Mouse (Mus musculus) adrenal gland, postnatal 25 days (tissue): ENCODE measurements at regions not wholly inside any gene's neighbourhood (a gene's known extent, or its start where the extent isn't known, plus 50 kb on each side); places are given as distances from the start of the nearest gene placed in this dataset.

Experiments
- DNase-seq: peaks from one replicate; pipeline ENCODE4 v3.0.0; 2021; ENCODE audit warnings: mixed read lengths

DNA sequence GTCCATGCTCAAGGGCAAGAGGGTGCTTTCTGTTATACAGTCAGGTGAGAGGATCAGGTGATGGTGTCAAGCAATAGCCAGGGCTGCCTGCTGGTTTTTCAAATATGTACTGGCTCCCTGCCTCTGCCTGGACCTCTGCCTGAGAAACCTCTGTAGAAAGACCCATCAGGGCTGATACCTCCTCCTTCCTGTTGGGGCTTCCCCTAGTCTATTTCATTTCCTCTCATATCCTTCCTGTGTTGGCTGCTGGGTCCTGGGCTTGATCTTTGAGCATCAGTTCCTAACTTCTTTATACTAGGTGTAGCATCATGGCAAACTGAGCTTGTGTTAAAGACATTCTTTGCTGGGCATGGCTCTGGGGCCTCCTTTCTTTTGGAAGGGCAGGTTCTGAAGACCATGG, 89.5 kb downstream of the Tmem38b start:
- DNase-seq, result no peak

DNA sequence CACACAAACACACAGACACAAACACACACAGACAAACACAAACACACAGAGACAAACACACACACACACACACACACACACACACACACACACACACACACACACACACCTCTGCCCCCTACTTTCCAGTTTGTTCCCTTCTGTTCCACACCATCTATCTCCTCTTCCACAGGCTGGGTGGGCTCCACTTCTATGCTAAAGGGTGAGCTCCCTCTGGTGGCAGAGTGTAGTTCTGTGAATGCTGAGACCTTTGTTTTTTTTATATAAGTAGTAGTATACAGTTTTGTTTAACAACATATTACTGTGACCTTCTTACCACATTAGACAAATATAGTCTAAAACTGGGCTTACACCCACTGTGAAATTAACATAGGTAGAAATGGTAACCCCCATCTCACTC, 93.3 kb downstream of the Tmem38b start:
- peak; percentile 58 for DNase-seq

DNA sequence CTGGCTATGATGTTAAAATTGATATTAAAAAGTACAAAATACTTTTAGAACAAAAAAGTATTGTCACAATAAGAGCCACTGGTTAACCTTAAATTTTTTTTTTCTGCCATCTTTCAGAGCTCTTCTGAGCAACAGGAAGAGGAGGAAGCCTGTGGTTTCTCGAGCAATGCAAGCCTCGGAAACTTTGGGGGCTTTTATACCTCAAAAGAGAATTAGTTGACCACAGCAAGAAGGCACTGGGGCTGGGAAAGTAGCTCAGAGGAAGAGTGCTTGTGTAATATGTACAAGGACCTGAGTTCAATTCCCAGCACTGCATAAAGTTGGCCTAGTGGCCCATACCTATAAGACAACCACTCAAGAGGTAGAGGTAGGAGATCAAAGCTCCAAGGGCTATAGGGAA, 94.7 kb downstream of the Tmem38b start:
- DNase-seq, result no peak

DNA sequence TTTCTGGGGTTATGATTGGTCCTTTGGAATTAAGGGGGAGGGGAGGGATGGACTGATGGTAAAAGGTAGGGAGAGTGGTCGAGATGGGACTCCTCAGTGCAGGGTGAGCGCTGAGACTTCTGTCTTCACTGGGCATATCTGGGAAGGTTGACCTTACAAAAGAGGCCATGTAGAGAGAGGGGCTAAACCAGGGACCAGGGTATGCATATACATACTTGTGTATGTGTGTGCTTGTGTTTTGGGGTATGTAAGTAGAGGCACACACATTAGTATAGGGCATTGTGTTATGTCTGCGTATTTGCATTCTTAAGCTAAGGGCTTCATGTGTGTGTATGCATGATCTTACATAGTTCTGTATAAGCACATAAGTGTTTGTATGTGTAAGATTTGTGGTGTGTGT, 105.2 kb downstream of the Tmem38b start:
- DNase-seq, result no peak

DNA sequence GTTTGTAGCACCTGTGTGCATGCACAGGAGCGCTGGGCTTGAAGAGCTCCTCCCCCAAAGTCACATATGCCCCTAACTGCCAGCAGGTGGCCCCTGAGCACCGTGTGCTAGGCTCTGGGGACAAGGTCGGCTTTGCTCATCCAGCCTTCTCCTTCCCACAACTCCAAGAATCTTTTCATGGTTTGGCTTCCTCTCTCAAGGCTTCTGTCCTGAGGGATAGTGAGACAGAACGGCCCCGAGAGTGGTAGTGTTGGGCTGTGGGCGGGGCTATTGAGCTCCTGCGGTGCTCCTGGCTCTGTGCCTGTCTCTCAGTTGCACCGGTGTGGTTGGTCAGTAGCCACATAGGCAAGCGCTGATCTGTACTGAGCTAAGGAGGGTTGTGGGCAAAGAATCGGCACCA, 105.7 kb downstream of the Tmem38b start:
- DNase-seq, result peak; percentile 51

- no peak for DNase-seq
Measured at GRCm38 (mm10) chr4:53935306-53935705, 109.5 kb downstream of the Tmem38b start.

DNA sequence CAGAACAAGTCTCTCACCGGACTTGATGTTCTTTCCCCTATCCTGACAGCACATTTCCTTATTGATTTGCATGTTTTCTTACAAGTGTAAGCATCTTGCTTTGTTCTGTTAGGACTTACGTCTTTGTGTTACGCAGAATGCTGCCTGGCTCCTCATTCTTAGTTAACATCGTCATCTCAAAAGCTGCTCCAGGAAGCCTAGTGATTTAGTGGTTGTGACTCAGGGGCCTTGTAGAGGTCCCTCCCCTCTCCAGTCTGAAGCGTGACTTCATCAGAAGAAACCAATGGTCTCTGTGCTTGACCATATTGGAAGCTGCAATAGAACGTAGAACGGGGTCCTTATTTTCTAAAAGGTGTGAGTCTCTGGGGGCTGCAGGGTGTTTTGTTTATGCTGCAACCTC, 122.9 kb downstream of the Tmem38b start:
- peak; percentile 5 for DNase-seq

DNA sequence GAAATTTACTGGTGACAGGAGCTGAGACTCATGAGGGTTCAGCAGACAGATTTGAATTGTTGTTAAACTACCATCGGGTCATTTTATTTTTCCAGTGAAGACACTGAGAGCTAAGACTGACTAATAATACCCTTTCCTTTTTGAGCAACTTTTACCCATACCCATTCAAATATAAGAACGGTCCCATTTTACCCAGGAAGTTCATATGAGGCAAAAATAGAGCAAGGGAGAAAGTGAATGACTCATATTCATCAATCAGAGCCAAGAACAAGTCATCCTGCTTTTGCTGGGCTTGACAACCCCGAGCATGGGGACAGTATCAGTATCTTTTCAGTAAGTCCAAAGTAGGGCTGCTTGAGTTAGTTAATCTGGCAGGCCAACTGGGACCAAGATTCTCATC, 123.3 kb downstream of the Tmem38b start:
- DNase-seq, result no peak

GRCm38 (mm10) chr4:53950496-53950895, 124.7 kb downstream of the Tmem38b start:
- DNase-seq, result no peak

GRCm38 (mm10) chr4:53951003-53951733, 125.3 kb downstream of the Tmem38b start:
- DNase-seq, result no peak

DNA sequence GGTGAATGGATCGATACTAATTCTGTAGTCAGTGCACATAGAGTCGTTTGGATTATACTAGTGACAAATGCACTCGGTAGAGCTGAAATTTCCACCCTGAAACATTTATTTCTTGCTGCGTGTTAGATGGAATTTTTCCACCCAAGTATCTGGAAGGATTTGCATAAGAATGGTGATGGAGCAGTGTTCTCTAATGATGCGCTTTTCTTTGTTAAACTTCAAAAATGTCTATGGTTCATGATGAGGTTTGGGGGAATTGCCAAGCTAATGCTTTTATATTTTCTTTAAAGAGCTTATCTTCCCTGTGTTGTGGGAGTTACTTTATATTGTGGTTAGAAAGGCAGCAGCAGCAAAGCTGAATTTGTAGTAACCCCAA, 125.9 kb downstream of the Tmem38b start:
- DNase-seq, result no peak

DNA sequence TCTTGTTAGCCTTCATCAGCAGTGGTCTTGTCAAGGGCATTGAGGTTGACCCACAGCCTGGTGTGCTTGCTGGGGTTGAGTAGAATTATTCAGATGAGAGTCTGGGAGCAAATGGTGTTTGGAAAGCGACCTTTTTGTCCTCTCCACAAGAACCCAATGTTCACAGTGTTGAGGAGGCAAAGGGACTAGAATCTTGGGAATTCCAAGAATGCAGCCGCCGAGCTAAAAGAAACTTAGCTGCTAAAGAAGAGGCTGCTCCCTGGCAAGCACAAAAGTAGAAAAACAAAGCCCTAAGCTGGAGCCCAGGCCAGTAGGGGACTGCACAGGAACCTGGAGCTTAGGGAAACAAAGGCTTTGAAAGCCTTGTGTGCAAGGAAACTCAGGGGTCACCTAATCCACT, 126.4 kb downstream of the Tmem38b start:
- DNase-seq, result no peak

GRCm38 (mm10) chr4:53962458-53962857, 136.6 kb downstream of the Tmem38b start:
- DNase-seq, result no peak

DNA sequence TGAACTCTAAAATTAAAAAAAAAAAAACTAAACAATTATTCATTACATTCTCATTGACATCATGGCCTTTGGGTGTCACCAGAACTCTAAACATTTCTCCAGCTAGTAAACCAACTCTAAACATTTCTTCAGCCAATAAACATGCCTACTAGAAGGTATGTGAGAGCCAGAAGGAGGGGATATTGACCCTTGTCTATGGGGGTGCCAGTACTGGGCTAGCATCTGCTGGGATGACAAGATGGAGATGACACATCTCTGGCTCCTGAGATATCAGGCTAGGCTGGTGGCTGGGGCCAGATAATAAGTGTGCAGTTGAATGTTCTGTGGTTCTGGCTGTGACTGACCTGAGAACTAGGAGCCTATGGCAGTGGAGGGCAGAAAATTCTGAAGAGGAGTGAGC, 144.6 kb downstream of the Tmem38b start:
- DNase-seq, result no peak

DNA sequence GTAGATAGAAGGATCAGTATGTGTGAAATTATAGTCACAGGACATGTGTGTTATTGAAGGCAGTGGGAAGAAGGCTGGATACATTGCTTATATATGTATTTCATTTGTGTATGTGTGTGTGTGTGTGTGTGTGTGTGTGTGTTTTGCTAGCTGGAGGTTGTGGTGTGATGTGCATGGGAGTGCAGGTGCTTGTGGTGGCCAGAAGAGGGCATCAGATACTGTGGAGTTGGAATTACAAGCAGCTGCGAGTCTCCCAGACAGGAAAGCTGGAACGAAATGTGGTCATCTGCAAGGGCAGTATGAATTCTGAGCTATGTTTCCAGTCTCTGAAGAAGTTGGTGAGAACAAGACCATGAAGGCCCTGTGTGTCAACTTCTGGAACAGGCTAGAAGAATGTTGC, 145.1 kb downstream of the Tmem38b start:
- DNase-seq, result no peak

GRCm38 (mm10) chr4:53976036-53976638, 150.3 kb downstream of the Tmem38b start:
- peak; percentile 3 for DNase-seq

GRCm38 (mm10) chr4:53986519-53987301, 160.9 kb downstream of the Tmem38b start:
- DNase-seq, result no peak

DNA sequence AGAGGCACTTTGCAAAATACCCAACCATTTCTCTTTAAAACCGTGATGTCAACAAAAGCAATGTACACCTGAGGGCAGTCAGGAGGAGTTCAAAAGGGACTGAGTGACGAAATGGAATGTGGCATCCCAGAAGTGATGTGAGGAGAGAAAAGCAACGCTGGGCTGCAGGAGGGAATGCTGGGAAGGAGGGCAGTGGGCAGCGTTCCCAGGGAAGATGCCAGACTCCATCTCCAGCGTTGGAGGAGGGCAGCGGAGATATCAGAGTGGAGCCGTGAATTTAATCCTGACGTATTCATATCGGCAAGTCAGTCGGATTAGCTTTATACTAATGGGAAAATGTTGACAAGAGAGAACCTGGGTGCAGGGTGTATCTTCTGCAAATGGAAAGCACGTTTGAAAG, 161.7 kb downstream of the Tmem38b start:
- DNase-seq, result no peak

- DNase-seq, result no peak
Measured at GRCm38 (mm10) chr4:54021069-54021829, 195.4 kb downstream of the Tmem38b start.

GRCm38 (mm10) chr4:54021861-54022385, 196.1 kb downstream of the Tmem38b start:
- DNase-seq, result no peak

DNA sequence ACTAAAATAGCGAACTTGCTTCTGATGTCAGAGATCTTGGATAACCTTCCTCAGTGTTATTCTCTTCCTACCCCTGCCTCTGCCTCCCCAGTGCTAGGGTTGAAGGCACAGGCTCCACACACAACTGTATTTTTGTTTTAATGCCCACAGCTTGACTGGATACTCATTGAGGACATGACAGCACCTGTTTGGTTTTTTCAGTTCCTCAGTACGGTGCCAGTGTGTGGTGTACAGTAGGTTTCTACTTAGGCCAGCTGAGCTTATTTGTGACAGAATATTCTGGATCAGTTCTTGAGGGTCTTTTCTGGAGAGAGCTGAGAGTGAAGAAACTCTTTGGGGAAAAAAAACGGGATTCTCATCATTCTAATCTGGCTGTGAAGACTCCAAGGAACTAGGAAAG, 201.1 kb downstream of the Tmem38b start:
- DNase-seq, result no peak

DNA sequence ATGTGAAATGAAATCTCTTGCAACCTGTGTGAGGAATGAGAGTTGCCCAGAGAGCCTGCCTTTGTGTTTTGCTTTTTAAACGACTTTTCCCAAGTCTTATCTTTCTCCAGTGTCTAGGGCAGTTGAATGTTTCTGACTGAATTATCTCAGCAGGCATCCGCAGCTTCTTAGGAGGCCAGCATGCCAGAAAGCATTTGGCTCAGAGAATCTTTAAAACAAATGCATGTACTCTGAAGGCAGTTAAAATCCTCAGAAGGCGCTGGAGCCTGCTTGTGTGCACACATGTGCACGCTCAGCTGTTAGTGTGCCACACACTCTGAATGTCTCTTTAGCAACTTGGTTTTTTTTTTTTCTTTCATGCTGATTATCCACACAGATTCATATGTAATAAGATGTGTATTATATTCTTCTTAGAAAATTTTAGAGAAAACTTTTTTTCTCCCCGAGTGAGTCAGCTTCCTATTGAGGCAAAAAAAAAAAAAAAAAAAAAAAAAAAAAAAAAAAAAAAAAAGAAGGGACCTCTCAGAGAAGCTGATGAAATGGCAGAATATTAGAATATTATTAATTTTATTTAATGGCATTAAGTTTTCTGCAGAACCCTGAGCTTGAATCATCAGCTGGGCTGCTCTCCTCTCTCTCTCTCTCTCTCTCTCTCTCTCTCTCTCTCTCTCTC, 201.9 kb downstream of the Tmem38b start:
- no peak for DNase-seq
